Mouse (Mus musculus): ENCODE results near the gene Fbxl18. TPM values are rescaled to one million over a fixed set of nuclear protein-coding genes. Genes with fewer than 3 reads are reported as not detected.
"Not testable (repeated sequence)": the region's sequence is repeated elsewhere in the genome, so short reads cannot be mapped to it uniquely, and the experiment has no call there.

Fbxl18 gene
- polyA plus RNA-seq, 2 experiments = 10.2 to 12.5 TPM

GRCm38 (mm10) chr5:142896192-142896591 lies 971 bp upstream of the Fbxl18 start:
- Histone ChIP-seq H3K36me3 (ENCODE audit: control insufficient read depth, insufficient read depth, low read length) (peaks cover 29% of the 10 kb centered on the region), H3K27me3 (ENCODE audit: control insufficient read depth, insufficient read depth, low read length) (no peaks in the 10 kb centered on the region), H3K4me1 (ENCODE audit: control insufficient read depth, insufficient read depth, low read length) (peaks cover 8% of the 10 kb centered on the region), H3K4me3 (replicated peaks; ENCODE audit: low read length) (no peak overlapping the region), H3K9me3 (ENCODE audit: control insufficient read depth, low read length) (no peaks in the 10 kb centered on the region), H3K4me2 (replicated peaks; ENCODE audit: low read depth, low read length, severe bottlenecking) (no peak overlapping the region), H3K27ac (replicated peaks; ENCODE audit: low read depth, low read length) (no peak overlapping the region), H3K9ac (ENCODE audit: low read depth, low read length, severe bottlenecking) (no peak overlapping the region)
- TF ChIP-seq POLR2A (IDR thresholded peaks at IDR 0.05; ENCODE audit: borderline replicate concordance, extremely low read depth, insufficient read depth, insufficient read length) = no peak
- WGBS = 79% methylated on average over 10 of the region's 10 CpGs
- no peak for DNase-seq (ENCODE audit: low spot score)
- no peak for ATAC-seq (ENCODE audit: low FRiP score, low read depth)

- Histone ChIP-seq H3K9me3 (ENCODE audit: control insufficient read depth, low read length) (no peaks in the 10 kb centered on the region), H3K27me3 (ENCODE audit: control insufficient read depth, insufficient read depth, low read length) (no peaks in the 10 kb centered on the region), H3K4me2 (replicated peaks; ENCODE audit: low read depth, low read length, severe bottlenecking) (no peak overlapping the region), H3K27ac (replicated peaks; ENCODE audit: low read depth, low read length) (no peak overlapping the region), H3K9ac (ENCODE audit: low read depth, low read length, severe bottlenecking) (no peak overlapping the region), H3K4me1 (ENCODE audit: control insufficient read depth, insufficient read depth, low read length) (peaks cover 8% of the 10 kb centered on the region), H3K4me3 (replicated peaks; ENCODE audit: low read length) (no peak overlapping the region), H3K36me3 (ENCODE audit: control insufficient read depth, insufficient read depth, low read length) (peaks cover 15% of the 10 kb centered on the region)
- DNase-seq (ENCODE audit: low spot score) (no peak), ATAC-seq (ENCODE audit: low FRiP score, low read depth) (no peak)
- no peak for TF ChIP-seq POLR2A (IDR thresholded peaks at IDR 0.05; ENCODE audit: borderline replicate concordance, extremely low read depth, insufficient read depth, insufficient read length)
- 43% methylated on average over 6 of the region's 6 CpGs for WGBS
Measured at GRCm38 (mm10) chr5:142891396-142891795, 3.8 kb downstream of the Fbxl18 start.

DNA sequence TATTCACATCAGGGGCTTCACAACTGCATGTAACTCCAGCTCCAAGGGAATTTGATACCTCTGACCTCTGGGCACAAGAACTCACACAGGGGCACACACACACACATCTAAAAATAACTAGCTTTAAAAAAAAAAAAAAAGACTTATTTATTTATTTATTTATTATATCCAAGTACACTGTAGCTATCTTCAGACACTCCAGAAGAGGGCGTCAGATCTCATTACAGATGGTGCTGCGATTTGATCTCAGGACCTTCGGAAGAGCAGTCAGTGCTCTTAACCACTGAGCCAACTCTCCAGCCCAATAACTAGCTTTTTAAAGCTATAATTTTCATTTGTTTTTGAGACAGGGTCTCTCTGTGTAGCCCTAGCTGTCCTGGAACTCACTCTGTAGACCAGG lies 7.7 kb downstream of the Fbxl18 start:
- not testable (repeated sequence) for H3K4me3 ChIP-seq (replicated peaks; ENCODE audit: low read length); DNase-seq (ENCODE audit: low spot score); H3K27me3 ChIP-seq (ENCODE audit: control insufficient read depth, insufficient read depth, low read length); H3K4me1 ChIP-seq (ENCODE audit: control insufficient read depth, insufficient read depth, low read length); H3K9ac ChIP-seq (ENCODE audit: low read depth, low read length, severe bottlenecking); H3K9me3 ChIP-seq (ENCODE audit: control insufficient read depth, low read length); H3K27ac ChIP-seq (replicated peaks; ENCODE audit: low read depth, low read length); ATAC-seq (ENCODE audit: low FRiP score, low read depth); H3K4me2 ChIP-seq (replicated peaks; ENCODE audit: low read depth, low read length, severe bottlenecking)
- WGBS = 89% methylated on average over 3 of the region's 3 CpGs
- H3K36me3 ChIP-seq (ENCODE audit: control insufficient read depth, insufficient read depth, low read length) = peaks cover 48% of the 10 kb centered on the region

GRCm38 (mm10) chr5:142886761-142887160 lies 8.5 kb downstream of the Fbxl18 start:
- ATAC-seq (ENCODE audit: low FRiP score, low read depth) (no peak), DNase-seq (ENCODE audit: low spot score) (no peak)
- 94% methylated on average over 20 of the region's 20 CpGs for WGBS
- no peak overlapping the region for H3K27ac ChIP-seq (replicated peaks; ENCODE audit: low read depth, low read length)
- H3K9me3 ChIP-seq (ENCODE audit: control insufficient read depth, low read length) = no peaks in the 10 kb centered on the region
- no peaks in the 10 kb centered on the region for H3K4me1 ChIP-seq (ENCODE audit: control insufficient read depth, insufficient read depth, low read length)
- TF ChIP-seq POLR2A (IDR thresholded peaks at IDR 0.05; ENCODE audit: borderline replicate concordance, extremely low read depth, insufficient read depth, insufficient read length) = no peak
- H3K36me3 ChIP-seq (ENCODE audit: control insufficient read depth, insufficient read depth, low read length) = peaks cover 49% of the 10 kb centered on the region
- H3K9ac ChIP-seq (ENCODE audit: low read depth, low read length, severe bottlenecking) = no peak overlapping the region
- no peak overlapping the region for H3K4me3 ChIP-seq (replicated peaks; ENCODE audit: low read length)
- no peaks in the 10 kb centered on the region for H3K27me3 ChIP-seq (ENCODE audit: control insufficient read depth, insufficient read depth, low read length)
- no peak overlapping the region for H3K4me2 ChIP-seq (replicated peaks; ENCODE audit: low read depth, low read length, severe bottlenecking)

- Histone ChIP-seq H3K36me3 (ENCODE audit: control insufficient read depth, insufficient read depth, low read length) (peaks cover 49% of the 10 kb centered on the region), H3K4me2 (replicated peaks; ENCODE audit: low read depth, low read length, severe bottlenecking) (no peak overlapping the region), H3K27ac (replicated peaks; ENCODE audit: low read depth, low read length) (no peak overlapping the region), H3K27me3 (ENCODE audit: control insufficient read depth, insufficient read depth, low read length) (no peaks in the 10 kb centered on the region), H3K9ac (ENCODE audit: low read depth, low read length, severe bottlenecking) (no peak overlapping the region), H3K4me1 (ENCODE audit: control insufficient read depth, insufficient read depth, low read length) (no peaks in the 10 kb centered on the region), H3K4me3 (replicated peaks; ENCODE audit: low read length) (no peak overlapping the region), H3K9me3 (ENCODE audit: control insufficient read depth, low read length) (no peaks in the 10 kb centered on the region)
- ATAC-seq (ENCODE audit: low FRiP score, low read depth) (no peak), DNase-seq (ENCODE audit: low spot score) (no peak)
- WGBS = 96% methylated on average over 19 of the region's 19 CpGs
- no peak for TF ChIP-seq POLR2A (IDR thresholded peaks at IDR 0.05; ENCODE audit: borderline replicate concordance, extremely low read depth, insufficient read depth, insufficient read length)
Measured at GRCm38 (mm10) chr5:142886181-142886580, 9.0 kb downstream of the Fbxl18 start.

DNA sequence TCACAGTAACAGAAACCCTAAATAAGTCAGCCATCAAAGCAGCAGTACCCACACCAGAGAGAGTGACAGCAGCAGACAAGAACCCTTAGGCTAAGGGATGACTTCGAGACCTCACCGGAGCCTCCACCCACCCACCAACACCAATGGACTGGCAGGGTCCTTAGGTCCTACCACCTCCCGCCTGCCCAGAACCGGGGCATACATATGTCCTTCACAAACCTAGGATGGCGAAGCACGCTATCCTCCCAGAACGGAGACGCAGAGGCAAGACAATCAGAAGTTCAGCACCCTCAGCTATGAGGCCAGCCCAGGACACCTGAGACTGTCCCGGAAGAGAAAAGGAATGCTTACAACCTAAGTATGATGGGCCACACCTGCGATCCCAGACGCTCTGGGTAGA lies 12.8 kb downstream of the Fbxl18 start:
- no peak for TF ChIP-seq POLR2A (IDR thresholded peaks at IDR 0.05; ENCODE audit: borderline replicate concordance, extremely low read depth, insufficient read depth, insufficient read length)
- no peak for ATAC-seq (ENCODE audit: low FRiP score, low read depth)
- Histone ChIP-seq H3K4me1 (ENCODE audit: control insufficient read depth, insufficient read depth, low read length) (0 out of 2 replicates have a peak, but pooled peaks cover under 1% of the 10 kb centered on the region), H3K9ac (ENCODE audit: low read depth, low read length, severe bottlenecking) (no peak overlapping the region), H3K9me3 (ENCODE audit: control insufficient read depth, low read length) (no peaks in the 10 kb centered on the region), H3K36me3 (ENCODE audit: control insufficient read depth, insufficient read depth, low read length) (peaks cover 55% of the 10 kb centered on the region), H3K4me2 (replicated peaks; ENCODE audit: low read depth, low read length, severe bottlenecking) (no peak overlapping the region), H3K4me3 (replicated peaks; ENCODE audit: low read length) (no peak overlapping the region), H3K27me3 (ENCODE audit: control insufficient read depth, insufficient read depth, low read length) (no peaks in the 10 kb centered on the region), H3K27ac (replicated peaks; ENCODE audit: low read depth, low read length) (no peak overlapping the region)
- WGBS = 92% methylated on average over 11 of the region's 11 CpGs
- DNase-seq (ENCODE audit: low spot score) = no peak

All from limb, embryonic 14.5 days (tissue).